Mouse (Mus musculus) ovary, postnatal 36 days (tissue): ENCODE data around the gene Gm47791.

Experiments used
- DNase-seq: peaks from one replicate; pipeline ENCODE4 v3.0.0; 2022; ENCODE audit warnings: low spot score, mixed read lengths

The Gm47791 gene

GRCm38 (mm10) chr1:82771022-82771586 is at the start of gene Gm47791:
Gm47791 (minus strand) TSS chr1:82771243.
- DNase-seq: no peak

DNA sequence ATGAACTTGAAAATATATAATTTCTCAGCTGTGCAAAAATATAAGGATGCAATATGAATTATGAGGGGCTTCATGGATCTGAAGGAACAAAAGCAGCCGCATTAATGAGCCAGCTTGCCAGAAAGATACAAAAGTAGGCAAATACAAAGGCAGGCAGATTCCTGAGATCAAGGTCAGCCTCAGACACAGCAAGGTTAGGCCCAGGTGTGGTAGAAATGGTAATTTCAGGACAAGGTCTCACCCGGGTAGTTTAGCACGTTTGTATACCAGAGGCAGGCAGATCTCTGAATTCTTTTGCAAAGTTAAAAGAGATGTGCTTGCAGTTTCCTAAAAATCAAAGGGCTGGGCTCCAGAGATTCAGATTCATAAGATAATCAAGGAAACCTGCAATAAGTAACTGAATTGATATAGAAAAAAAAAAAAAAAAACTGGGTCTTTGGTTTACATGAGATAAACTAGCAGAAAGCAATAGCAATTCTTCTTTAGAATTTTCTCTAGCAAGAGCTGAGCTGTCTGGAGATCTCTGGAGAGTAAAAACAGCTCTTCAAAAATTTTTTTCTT is 49.7 kb upstream of the Gm47791 start:
- no peak for DNase-seq

DNA sequence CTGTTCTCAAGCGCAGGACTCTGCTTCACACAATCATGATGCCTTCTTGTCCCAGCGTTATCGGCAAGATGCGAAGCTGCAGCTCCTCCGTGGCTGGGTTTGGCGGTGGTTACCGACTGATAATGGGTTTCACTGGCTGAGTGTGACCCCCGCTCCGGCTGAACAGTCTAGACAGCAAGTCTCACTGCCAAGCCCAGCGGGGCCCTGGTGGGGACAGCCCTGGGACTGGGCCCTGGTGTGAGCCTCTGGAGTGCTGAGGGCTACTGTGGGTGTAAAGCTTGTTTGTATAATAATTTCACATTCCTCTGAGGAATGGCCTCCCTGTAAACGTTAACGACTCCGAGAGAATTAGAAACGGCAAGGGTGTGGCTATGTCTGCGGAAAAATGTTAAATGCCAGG is 49.1 kb upstream of the Gm47791 start:
- no peak for DNase-seq

DNA sequence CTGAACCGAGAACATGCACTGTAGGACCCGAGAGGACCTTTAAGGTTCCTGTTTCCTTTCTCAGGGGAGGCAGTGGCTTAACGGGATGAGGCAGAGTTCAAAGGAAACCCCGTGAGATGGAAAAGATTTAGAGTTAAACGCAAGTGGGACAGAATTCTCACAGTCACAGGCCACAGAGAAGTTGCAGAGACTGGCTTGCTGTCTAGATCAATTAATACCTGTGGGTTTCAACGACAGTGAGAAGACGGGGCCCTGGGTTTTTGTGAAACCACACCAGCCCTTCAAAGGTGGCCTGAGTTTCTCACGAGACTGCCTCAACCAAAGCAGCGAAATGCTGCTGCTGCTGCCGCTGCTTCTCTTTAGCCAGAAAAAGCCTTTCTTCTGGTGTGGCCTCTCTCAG is 48.3 kb upstream of the Gm47791 start:
- DNase-seq: no peak

DNA sequence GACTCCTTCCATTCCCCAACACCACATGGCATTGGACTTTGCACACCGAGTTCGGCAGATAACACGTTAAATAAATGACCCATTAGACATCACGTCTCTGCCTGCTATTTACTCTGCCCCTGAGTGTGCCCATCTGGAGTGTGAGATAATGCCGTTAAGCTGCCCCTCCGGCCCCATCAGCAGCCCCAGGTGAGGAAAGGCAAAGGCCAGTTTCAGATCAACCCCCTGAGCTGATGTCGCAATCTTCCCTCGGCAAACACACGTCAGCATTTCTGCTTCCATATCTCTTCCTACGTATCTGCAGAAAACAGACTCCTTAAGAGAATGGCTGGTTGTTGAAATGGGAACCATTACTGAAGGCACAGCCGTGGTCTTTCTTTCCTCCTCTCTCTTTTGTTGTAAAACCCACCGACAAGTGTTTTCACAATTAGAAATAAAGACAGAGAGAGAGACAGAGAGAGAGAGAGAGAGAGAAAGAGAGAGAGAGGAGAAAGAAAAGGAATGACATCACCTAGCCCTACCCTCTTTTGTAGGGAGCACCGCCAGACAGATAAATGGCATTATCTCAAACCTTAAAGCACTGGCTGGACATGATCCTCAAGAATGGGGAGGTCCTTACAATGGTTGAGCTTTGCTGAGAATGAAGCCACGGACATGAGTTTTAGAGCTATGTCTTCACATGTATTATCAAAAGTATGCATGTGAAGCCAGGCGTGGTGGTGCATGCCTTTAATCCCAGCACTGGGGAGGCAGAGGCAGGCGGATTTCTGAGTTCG is 45.1 kb upstream of the Gm47791 start:
- DNase-seq: no peak

GRCm38 (mm10) chr1:82811766-82812165 is 40.7 kb upstream of the Gm47791 start:
- DNase-seq: no peak

DNA sequence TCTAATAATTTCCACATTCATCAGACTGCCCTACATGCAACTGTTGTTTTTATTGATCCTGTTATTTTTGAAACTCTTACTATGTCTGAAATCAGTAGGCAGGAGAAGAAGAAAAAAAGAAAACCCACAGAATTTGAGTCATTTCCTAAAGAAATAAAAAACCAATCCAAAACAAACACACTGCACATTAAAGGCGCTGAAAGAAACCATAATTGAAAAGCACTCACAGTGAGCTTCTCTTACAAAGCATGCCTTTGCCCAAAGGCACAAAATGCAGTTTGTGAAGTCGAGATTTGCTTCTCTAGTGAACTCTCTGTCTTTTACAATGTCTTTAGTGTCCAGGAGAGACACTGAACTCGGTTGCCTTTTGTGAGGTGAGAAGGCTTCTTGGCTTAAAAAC is 37.5 kb upstream of the Gm47791 start:
- no peak for DNase-seq

DNA sequence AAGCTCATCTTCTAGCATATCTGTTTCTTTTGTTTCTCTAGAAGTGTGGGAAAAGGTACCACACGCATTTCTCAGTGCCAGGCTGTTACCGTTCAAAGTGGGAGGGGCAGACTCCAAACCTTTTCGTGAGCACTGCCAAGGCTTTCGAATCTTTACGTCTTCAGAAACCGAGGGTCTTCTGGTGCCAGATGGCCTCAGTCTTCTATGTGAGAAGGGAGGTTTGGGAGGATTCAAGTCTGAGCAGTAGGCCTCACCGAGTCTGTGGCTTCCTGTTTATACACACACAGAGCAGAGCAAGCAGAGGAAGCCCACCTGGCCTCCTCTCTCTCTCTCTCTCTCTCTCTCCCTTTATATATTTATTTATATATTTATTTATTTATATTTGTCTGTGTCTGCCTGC is 36.2 kb upstream of the Gm47791 start:
- no peak for DNase-seq

GRCm38 (mm10) chr1:82806391-82806790 is 35.3 kb upstream of the Gm47791 start:
- DNase-seq: no peak

- no peak for DNase-seq
Observed at GRCm38 (mm10) chr1:82804059-82804458, 33.0 kb upstream of the Gm47791 start.

GRCm38 (mm10) chr1:82803608-82804007 is 32.6 kb upstream of the Gm47791 start:
- no peak for DNase-seq

GRCm38 (mm10) chr1:82801105-82801783 is 30.2 kb upstream of the Gm47791 start:
- DNase-seq: no peak

GRCm38 (mm10) chr1:82798922-82799321 is 27.9 kb upstream of the Gm47791 start:
- DNase-seq: no peak

DNA sequence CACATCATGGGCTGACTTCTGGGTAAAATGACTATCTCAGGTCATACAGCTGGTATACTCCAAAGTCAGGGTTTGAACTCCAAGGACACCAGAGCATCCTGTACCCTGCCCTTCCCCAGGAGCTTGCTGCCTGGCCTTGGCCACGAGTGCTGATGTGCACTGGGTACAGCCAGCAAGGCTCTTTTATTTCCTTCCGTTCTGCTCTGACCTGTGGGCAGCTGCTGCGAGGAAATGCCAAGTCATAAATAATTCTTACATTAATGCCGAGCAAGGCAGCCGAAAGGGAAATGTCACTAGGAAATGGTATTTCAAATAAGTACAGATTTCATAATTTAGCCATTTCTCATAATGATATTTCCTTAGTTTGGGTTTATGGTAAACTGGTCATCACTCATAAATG is 27.3 kb upstream of the Gm47791 start:
- no peak for DNase-seq

GRCm38 (mm10) chr1:82797088-82797487 is 26.0 kb upstream of the Gm47791 start:
- no peak for DNase-seq

DNA sequence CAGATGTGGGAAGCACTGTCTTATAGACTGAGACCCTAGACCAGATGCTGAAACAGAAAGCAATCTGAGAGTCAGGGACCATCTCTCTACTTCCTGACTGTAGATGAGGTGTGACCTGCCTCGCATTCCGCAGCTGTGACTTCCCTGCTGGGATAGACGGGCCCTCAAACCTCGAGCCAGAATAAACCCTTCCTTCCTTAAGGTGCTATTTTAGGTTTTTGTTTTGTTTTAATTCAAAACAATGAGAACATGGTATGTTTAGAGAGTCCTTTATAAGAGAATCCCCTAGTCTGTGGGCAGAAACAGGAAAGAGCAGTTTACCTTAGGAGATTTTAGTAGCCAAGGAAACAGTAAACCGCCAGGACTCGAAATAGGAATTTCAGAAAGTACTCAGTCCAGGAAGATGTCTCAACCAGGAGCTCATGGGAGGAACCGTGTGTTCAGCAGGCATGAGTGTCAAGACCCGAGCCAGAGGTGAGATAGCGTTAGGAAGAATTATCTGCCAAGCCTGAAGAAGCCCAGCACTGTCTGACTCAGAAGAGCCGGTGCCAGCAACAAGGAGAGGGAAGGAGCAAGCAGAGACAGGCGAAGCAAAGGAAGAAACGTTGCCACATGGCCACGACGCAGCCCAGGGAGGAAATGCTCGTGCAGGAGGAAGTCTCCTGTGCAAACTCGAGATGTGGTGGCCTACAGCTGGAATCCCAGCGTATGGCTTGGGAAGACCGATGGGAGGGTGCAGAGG is 24.8 kb upstream of the Gm47791 start:
- DNase-seq: no peak

- DNase-seq: no peak
Observed at GRCm38 (mm10) chr1:82795211-82795610, 24.2 kb upstream of the Gm47791 start.

- no peak for DNase-seq
Observed at GRCm38 (mm10) chr1:82793986-82794385, 22.9 kb upstream of the Gm47791 start.

DNA sequence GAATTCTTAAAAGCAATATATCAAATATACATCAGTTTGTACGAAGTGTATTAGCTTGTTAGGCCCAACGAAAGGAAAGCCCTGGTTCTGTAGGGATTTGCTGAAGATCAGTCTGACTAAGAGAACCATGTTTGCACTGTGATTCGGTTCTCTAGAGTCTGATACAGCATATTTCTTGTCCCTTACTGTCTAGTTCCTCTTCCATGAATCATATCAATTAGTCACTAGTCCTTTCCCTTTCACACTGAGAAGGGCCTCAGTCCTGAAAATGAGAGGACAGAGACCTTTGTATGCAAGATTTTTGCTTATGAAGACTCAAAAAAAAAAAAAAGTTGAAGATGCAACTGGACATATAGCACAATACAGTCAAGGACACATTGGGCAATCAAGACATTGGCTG is 22.1 kb upstream of the Gm47791 start:
- DNase-seq: no peak

- DNase-seq: no peak
Observed at GRCm38 (mm10) chr1:82792238-82792637, 21.2 kb upstream of the Gm47791 start.

DNA sequence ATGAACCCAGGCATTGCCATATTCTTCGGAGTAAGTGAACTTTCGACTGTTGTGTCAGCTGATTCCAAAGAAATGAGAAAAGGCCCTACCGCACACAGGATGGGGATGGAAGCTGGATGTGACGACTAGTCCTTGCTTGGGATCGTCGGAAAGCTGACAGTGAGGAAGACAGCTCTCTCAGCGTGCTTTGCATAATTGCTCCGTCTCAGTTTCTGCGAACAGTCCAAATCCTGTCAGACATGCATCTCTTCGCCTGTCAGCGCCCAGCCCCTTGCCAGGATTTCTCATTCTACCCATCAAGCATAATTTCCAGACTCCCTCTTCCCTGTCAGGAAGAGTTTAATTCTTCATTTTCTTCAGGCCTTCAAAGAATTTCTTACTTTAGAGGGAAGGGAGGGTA is 20.1 kb upstream of the Gm47791 start:
- no peak for DNase-seq

DNA sequence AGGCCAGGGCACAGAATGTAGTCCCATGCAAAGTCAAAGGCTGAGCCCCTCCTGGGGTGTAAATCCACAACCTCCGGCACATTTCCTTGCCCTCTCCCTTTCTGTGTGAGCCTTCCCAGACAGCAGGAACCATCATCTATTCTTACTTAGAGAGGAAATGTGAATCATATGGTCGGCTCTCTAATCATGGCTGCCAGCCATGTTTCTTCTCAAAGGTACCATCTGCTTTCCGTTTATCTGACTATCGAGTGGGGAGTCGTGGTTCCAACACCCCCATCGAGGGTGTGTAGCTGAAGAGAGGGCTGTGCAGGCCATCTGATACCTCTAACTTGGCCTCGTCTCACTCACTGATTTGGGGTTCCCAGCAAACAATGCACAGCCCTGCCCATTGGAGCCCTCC is 17.0 kb upstream of the Gm47791 start:
- DNase-seq: no peak
